Mouse (Mus musculus) liver, adult 2 months (tissue): ENCODE measurements around the gene Ago1.

Source experiments
- CTCF ChIP-seq: fragments of 200-500 bp; IDR thresholded peaks from 2 replicates; pipeline ENCODE4 v1.5.1; 2011; ENCODE audit warnings: low read depth, low read length, control low read depth
- POLR2A ChIP-seq: fragments of 200-500 bp; IDR thresholded peaks from 2 replicates; pipeline ENCODE4 v1.6.1; 2011; ENCODE audit warnings: low read length, control low read depth; ENCODE audit not compliant: insufficient read depth; ENCODE audit errors: extremely low read depth

GRCm38 (mm10) chr4:126468925-126469324 is 542 bp upstream of the Ago1 start:
- TF ChIP-seq CTCF (no peak), POLR2A (no peak)
